Mouse (Mus musculus): ENCODE measurements at regions not wholly inside any gene's neighbourhood (a gene's known extent, or its start where the extent isn't known, plus 50 kb on each side); places are given as distances from the start of the nearest gene placed in this dataset.
A peak's percentile ranks its signal among the peaks of the same experiment; 100 is the strongest.

DNA sequence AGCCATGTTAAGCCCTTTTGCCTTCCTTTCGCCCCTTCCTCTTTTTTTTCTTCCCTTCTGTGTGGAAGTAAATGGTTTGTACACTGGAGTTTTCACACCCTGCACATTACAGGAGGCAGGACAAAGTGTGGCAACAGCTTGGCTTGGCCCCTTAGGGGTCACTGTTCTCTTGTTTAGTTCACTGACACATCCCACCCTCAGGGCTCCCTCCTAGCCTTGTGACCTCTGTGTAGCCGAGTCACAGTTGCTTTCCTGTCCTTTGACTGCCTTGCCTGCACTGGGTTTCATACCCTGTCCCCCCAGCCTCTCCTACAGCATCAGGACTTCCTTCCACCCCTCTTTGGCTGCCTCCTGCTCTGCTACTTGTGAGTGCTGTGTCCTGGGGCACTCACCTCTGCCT lies 835.6 kb upstream of the Car8 start:
- H3K4me2 ChIP-seq (replicated peaks), result no peak overlapping the region
- no peaks in the 10 kb centered on the region for H3K9me3 ChIP-seq
- no peak for ATAC-seq
- H3K4me3 ChIP-seq (replicated peaks), result no peak overlapping the region
- H3K36me3 ChIP-seq, result no peaks in the 10 kb centered on the region
- H3K27me3 ChIP-seq, result no peaks in the 10 kb centered on the region
- no peak overlapping the region for H3K9ac ChIP-seq (replicated peaks)
- 50% methylated on average over 2 of the region's 2 CpGs for WGBS
- no peak overlapping the region for H3K27ac ChIP-seq
- peaks cover 6% of the 10 kb centered on the region; the same call in 1 of the 2 replicates for H3K4me1 ChIP-seq (replicated peaks)

DNA sequence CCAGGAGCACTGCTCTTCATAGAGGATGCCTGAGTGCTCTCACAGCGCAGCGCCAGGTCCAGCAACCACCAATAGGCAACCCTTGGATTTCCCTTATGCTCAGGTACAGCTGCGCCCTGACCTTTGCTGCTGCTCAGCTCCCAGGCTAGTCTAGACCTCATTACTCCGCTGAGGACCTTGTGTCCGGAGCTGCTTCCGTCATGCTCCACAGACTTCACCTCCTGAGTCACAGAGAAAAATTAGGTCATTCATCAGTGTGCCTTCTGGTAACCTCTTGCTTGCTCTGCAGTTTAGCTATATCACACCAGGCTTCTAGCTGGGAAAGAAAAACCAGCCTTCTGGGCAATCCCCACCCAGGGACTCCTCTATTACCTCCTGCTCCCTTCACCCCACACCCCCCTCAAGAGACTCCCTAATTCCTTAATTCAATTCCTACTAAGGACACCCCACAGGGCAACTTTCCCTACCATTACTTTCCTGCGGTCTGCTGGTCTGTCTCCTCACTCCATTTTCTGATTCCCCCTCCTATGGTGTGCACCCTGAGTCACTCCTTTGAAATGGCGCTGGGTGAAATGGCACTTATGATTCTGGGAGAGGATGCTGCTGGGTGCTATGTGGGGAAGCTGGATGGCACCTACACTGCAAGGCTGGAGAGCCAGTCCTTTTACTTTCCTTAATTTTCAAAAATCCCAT lies 835.0 kb upstream of the Car8 start:
- no peaks in the 10 kb centered on the region for H3K36me3 ChIP-seq
- no peak overlapping the region for H3K27ac ChIP-seq
- no peaks in the 10 kb centered on the region for H3K9me3 ChIP-seq
- no peak overlapping the region for H3K4me2 ChIP-seq (replicated peaks)
- no peak overlapping the region for H3K4me3 ChIP-seq (replicated peaks)
- 57% methylated on average over 8 of the region's 8 CpGs for WGBS
- ATAC-seq, result no peak
- peaks cover 6% of the 10 kb centered on the region; the same call in 1 of the 2 replicates for H3K4me1 ChIP-seq (replicated peaks)
- H3K27me3 ChIP-seq, result no peaks in the 10 kb centered on the region
- H3K9ac ChIP-seq (replicated peaks), result no peak overlapping the region

DNA sequence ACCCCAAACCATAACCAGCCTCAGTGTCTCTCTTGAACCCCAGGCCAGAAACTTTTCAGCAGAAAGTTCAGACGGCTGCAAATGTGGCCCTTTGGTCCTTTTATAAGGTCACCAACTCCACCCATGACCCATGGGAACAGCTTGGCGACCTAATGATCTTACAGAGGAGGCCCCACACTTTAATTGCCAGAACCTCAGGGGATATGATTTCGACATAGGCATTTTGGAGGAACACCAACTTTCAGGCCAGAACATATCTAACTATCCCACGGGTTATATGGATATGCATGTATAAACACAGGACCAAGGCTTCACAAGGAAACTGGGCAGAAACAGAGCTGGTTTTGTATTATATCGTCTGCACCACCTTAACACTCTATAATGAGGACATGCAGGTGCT lies 833.5 kb upstream of the Car8 start:
- Histone ChIP-seq H3K4me1 (replicated peaks) (peaks cover 6% of the 10 kb centered on the region; the same call in 1 of the 2 replicates), H3K27ac (no peak overlapping the region), H3K4me2 (replicated peaks) (no peak overlapping the region), H3K9me3 (no peaks in the 10 kb centered on the region), H3K9ac (replicated peaks) (no peak overlapping the region), H3K4me3 (replicated peaks) (no peak overlapping the region), H3K36me3 (no peaks in the 10 kb centered on the region), H3K27me3 (no peaks in the 10 kb centered on the region)
- WGBS, result 86% methylated on average over 5 of the region's 5 CpGs
- no peak for ATAC-seq

DNA sequence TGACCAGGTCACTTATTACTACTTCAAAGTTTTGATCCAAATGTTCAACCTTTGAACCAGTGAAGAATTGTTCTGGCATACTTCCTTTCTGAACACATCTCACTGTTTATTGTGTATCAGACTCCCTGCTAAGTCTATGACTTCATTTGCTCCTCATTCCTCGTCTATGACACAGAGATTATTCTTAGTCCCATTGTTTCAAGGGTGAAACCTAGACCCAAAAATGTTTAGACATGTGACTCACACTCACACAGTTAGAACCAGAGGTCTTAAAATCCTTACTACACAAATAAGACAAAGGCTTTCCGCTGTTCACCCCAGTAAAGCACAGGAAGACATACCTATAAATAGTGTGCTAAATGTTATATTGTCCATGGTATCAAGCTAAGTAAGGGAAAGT lies 829.0 kb upstream of the Car8 start:
- Histone ChIP-seq H3K9me3 (no peaks in the 10 kb centered on the region), H3K4me3 (replicated peaks) (no peak overlapping the region), H3K4me1 (replicated peaks) (no peaks in the 10 kb centered on the region), H3K27me3 (no peaks in the 10 kb centered on the region), H3K36me3 (no peaks in the 10 kb centered on the region), H3K27ac (no peak overlapping the region), H3K4me2 (replicated peaks) (no peak overlapping the region), H3K9ac (replicated peaks) (no peak overlapping the region)
- WGBS, result 76% methylated on average over 2 of the region's 2 CpGs
- ATAC-seq, result no peak

DNA sequence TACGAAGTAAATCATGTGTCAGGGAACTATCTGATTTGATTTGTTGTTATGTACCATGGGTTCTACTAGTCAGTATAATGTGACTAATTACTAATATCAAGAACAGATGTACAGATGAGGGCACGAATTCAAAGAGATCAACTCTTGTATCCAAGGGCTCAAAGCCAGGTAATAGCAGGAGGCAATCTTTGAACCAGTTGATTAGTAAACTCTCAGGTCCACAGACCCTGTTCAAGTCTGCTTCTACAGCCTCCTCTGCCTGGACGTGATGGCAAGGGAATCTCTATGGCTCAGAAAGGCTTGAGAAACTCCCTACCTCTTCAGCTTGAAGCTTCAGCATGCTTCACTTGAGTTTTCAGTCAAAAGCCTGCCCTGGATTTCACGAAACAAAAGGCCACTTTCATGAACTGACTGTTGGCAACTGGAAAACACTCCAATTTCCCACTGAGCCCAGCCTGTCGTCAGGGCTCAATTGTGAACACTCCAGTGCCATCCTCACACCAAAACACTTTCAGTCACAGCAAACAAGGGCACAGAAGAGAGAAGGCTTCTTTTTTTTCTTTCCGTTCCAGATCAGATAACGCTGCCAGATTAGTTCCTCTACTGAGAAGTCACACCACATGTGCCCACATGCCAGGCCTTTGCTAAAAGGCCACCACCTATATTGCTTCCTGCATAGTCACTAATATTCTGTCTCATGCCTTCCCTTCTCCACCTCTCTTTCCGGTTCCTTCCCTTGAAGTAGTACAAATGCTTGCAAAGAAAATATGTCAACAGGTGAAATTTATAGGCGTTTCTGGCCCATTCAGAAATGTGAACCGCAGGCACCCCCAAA lies 827.4 kb upstream of the Car8 start:
- WGBS, result 72% methylated on average over 10 of the region's 10 CpGs
- Histone ChIP-seq H3K27me3 (no peaks in the 10 kb centered on the region), H3K36me3 (no peaks in the 10 kb centered on the region), H3K9me3 (no peaks in the 10 kb centered on the region), H3K4me2 (replicated peaks) (no peak overlapping the region), H3K4me1 (replicated peaks) (no peaks in the 10 kb centered on the region), H3K9ac (replicated peaks) (no peak overlapping the region), H3K27ac (no peak overlapping the region), H3K4me3 (replicated peaks) (no peak overlapping the region)
- no peak for ATAC-seq

DNA sequence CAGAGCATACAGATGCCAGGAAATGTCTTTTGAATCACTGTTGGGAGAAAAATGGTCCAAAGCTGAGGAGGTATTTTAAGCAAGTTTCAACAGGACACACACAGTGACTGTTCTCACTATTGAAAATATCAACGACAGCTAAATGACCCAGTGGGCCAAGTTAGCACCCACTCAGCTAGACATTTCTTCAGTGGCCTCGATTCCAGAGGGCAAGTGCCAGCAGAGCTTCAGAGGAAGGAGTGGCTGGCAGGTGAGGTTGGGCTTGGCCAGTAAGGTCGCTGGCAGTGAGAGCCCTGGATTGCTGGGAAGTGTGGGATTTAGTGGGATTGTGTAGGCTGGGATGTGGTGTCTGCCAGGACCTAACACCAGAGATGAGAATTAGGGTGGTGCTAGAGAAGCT lies 823.1 kb upstream of the Car8 start:
- WGBS, result 68% methylated on average over 3 of the region's 3 CpGs
- no peaks in the 10 kb centered on the region for H3K36me3 ChIP-seq
- no peak for ATAC-seq

DNA sequence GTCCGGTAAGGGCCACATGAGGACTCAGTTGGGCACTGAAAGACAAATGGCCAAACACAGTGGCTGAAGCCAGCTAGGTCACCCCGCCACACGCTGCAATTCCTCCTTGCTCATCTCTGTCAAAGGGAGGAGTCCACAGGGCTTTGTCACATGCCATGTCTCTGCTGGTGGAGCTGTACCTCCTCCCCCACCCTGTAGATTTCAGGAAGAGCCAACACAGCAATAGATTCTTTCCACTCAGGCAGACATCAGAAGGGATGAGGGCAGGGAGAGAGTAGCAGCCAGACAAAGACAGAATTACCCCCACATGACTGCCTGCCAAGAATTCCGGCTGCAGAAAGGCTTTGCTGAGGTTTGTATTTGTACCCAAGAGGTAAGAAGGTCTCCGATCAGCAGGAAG lies 821.4 kb upstream of the Car8 start:
- H3K4me1 ChIP-seq (replicated peaks), result peaks cover 7% of the 10 kb centered on the region; the same call in 1 of the 2 replicates
- H3K4me3 ChIP-seq (replicated peaks), result no peak overlapping the region
- ATAC-seq, result peak; percentile 77
- no peaks in the 10 kb centered on the region for H3K27me3 ChIP-seq
- no peak overlapping the region for H3K27ac ChIP-seq
- no peak overlapping the region for H3K9ac ChIP-seq (replicated peaks)
- WGBS, result 34% methylated on average over 5 of the region's 5 CpGs
- no peak overlapping the region for H3K4me2 ChIP-seq (replicated peaks)
- no peaks in the 10 kb centered on the region for H3K36me3 ChIP-seq
- H3K9me3 ChIP-seq, result no peaks in the 10 kb centered on the region

More for the DNA sequence above, 823.1 kb upstream of the Car8 start:
- no peaks in the 10 kb centered on the region for H3K27me3 ChIP-seq
- no peak overlapping the region for H3K9ac ChIP-seq (replicated peaks)
- H3K4me3 ChIP-seq (replicated peaks), result no peak overlapping the region
- peaks cover 7% of the 10 kb centered on the region; the same call in 1 of the 2 replicates for H3K4me1 ChIP-seq (replicated peaks)
- H3K4me2 ChIP-seq (replicated peaks), result no peak overlapping the region
- no peak overlapping the region for H3K27ac ChIP-seq
- no peaks in the 10 kb centered on the region for H3K9me3 ChIP-seq

DNA sequence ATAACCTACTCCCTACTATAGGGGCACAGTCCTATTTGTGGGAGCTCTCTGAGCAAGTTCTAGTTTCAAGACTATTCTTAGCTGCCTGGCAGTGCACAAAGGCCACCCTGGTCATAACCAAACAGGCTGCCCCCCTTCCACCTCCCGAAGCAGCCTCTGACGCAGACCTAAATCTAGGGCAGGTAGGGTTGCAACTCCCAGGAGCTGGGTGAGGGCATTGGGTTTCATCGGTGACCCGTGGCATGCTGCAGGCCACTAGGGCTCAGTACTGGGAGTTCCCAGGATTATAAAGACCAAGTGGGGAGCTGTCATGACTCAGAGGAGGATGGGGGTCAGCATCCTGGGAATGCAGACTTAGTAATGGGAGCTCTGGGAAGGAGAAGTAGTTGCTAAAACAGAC lies 818.8 kb upstream of the Car8 start:
- Histone ChIP-seq H3K36me3 (no peaks in the 10 kb centered on the region), H3K27ac (no peak overlapping the region), H3K27me3 (no peaks in the 10 kb centered on the region), H3K4me1 (replicated peaks) (peaks cover 7% of the 10 kb centered on the region; the same call in 1 of the 2 replicates), H3K9ac (replicated peaks) (no peak overlapping the region), H3K9me3 (no peaks in the 10 kb centered on the region), H3K4me3 (replicated peaks) (no peak overlapping the region), H3K4me2 (replicated peaks) (no peak overlapping the region)
- 70% methylated on average over 4 of the region's 4 CpGs for WGBS
- no peak for ATAC-seq

DNA sequence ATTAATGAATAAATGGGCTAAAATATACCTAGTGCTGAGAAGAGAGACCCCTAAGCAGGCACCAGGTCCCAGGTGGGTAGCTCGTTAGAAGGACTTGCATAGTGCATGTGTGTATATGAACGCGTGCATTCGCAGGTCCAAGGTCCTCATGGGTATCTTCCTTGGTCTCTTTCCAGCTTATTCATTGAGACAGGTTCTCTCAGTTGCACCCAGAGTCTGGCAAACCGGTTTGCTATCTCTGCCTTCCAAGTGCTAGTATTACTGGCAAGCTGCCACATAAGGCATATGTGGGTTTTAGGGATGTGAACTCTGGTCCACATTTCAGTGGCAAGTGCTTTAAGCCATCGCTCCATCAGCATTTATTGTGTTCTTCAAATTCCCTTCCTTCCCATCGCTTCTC lies 818.3 kb upstream of the Car8 start:
- Histone ChIP-seq H3K9ac (replicated peaks) (no peak overlapping the region), H3K27me3 (no peaks in the 10 kb centered on the region), H3K4me3 (replicated peaks) (no peak overlapping the region), H3K4me2 (replicated peaks) (no peak overlapping the region), H3K27ac (no peak overlapping the region), H3K9me3 (no peaks in the 10 kb centered on the region), H3K36me3 (no peaks in the 10 kb centered on the region), H3K4me1 (replicated peaks) (peaks cover 7% of the 10 kb centered on the region; the same call in 1 of the 2 replicates)
- ATAC-seq, result no peak
- 93% methylated on average over 7 of the region's 7 CpGs for WGBS

DNA sequence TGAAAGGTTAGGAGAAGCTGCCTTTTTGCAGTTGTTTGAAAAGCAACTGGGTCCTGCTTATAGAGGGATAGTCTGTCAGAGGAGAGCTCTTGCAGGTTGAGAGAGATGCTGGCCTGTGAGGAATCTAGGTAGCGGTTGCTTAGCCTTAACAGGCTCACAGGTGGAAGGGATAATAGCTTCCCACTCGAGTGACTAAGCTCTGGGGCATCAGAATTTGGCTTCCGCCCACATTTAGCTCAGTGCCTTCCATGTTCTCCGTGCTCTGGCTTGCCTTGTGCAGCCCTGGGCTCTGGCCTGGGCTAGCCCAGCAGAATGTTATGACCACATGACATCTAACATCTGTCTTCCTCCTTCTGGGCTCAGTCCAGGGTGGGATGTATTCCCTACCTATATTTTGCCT lies 817.0 kb upstream of the Car8 start:
- no peak overlapping the region for H3K4me2 ChIP-seq (replicated peaks)
- no peak for ATAC-seq
- H3K9me3 ChIP-seq, result no peaks in the 10 kb centered on the region
- no peak overlapping the region for H3K4me3 ChIP-seq (replicated peaks)
- H3K4me1 ChIP-seq (replicated peaks), result peaks cover 7% of the 10 kb centered on the region; the same call in 1 of the 2 replicates
- H3K36me3 ChIP-seq, result no peaks in the 10 kb centered on the region
- no peak overlapping the region for H3K27ac ChIP-seq
- WGBS, result 85% methylated on average over 4 of the region's 4 CpGs
- no peaks in the 10 kb centered on the region for H3K27me3 ChIP-seq
- H3K9ac ChIP-seq (replicated peaks), result no peak overlapping the region

DNA sequence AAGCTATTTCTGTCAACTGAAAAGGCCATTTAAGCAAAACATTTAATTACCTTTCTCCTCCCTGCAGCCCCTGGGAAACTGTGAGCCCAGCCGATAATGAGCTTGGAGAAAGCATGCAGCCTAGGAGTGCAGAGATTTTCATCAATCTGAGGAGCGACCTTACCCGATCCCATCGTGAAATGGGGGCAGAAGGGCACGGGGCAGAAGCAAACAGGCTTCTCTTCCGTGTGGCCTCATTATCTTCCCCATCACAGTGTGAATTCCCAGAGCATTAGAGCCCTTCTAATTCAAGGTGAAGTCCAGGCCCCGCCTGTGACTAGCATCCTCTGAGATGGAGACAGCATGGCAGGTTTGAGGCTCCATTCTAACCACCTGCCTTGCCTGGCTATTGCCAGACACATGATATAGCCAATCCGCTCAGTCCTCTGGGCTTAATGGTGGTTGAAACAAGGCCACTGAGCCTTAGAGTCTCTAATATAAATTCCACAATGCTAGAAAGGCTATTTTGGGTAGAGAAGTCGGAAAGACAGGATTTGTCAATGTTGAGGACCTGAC lies 816.5 kb upstream of the Car8 start:
- Histone ChIP-seq H3K4me1 (replicated peaks) (peaks cover 4% of the 10 kb centered on the region; the same call in 1 of the 2 replicates), H3K36me3 (no peaks in the 10 kb centered on the region), H3K27ac (no peak overlapping the region), H3K4me3 (replicated peaks) (no peak overlapping the region), H3K4me2 (replicated peaks) (no peak overlapping the region), H3K9me3 (no peaks in the 10 kb centered on the region), H3K27me3 (no peaks in the 10 kb centered on the region), H3K9ac (replicated peaks) (no peak overlapping the region)
- WGBS, result 63% methylated on average over 9 of the region's 9 CpGs
- no peak for ATAC-seq

DNA sequence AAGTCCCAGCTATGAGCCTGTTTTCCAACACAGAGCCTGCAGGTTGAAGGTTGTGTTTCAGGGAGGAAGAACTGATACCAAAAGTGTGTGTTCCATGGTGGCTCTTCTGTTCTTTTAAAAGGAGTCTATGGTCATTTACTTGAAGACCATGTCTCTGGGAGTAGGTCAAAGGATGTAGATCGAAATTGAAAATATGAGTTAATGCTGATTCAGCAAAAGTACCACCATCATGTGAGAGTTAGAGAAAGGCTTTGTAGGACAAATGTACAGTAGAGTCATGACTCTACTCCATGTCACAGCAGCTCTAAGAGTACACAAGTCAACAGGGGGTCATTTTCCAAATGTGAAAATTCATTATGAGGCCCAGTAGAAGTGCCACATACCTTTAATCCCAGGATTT lies 810.0 kb upstream of the Car8 start:
- no peaks in the 10 kb centered on the region for H3K4me1 ChIP-seq (replicated peaks)
- ATAC-seq, result no peak
- H3K9ac ChIP-seq (replicated peaks), result no peak overlapping the region
- 90% methylated on average over 1 of the region's 1 CpGs for WGBS
- H3K4me2 ChIP-seq (replicated peaks), result no peak overlapping the region
- H3K36me3 ChIP-seq, result no peaks in the 10 kb centered on the region
- H3K4me3 ChIP-seq (replicated peaks), result no peak overlapping the region
- H3K27ac ChIP-seq, result no peak overlapping the region
- H3K27me3 ChIP-seq, result no peaks in the 10 kb centered on the region
- no peaks in the 10 kb centered on the region for H3K9me3 ChIP-seq
